Mouse (Mus musculus): ENCODE measurements around the gene Fam129b. TPM values are rescaled to one million over a fixed set of nuclear protein-coding genes. Genes with fewer than 3 reads are reported as not detected.

Fam129b gene
- polyA plus RNA-seq, 1 experiment from 2014 or later = 23.5 TPM

DNA sequence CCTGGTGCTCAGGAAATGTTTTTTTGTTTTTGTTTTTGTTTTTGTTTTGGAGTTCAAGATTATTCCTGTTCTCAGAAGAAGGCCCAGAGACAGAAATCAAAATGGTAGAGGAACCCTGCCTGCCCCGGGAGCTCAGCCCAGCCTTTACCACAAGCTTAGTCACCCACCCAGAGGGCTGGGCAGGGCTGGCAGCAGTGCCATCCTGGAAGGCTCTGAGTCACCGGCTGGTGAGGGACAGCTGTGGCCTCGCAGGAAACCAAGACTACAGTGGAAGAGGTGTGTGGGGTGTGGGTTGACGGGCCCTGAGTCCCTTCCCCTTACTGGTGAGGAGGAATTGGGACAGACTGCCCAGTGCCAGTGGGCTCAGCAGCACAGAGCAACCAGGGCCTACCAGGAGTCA lies 8.6 kb upstream of the Fam129b start:
- no peaks in the 10 kb centered on the region; the same call in 1 of the 2 replicates for H3K4me1 ChIP-seq
- DNase-seq (ENCODE audit: low spot score) = no peak
- H3K27me3 ChIP-seq (ENCODE audit: low read depth, poor library complexity, severe bottlenecking) = no peaks in the 10 kb centered on the region
- H3K36me3 ChIP-seq = no peaks in the 10 kb centered on the region
- no peak overlapping the region for H3K4me3 ChIP-seq
- no peak overlapping the region for H3K27ac ChIP-seq (replicated peaks)
- no peaks in the 10 kb centered on the region for H3K9me3 ChIP-seq (replicated peaks)
- WGBS = 82% methylated on average over 4 of the region's 4 CpGs

DNA sequence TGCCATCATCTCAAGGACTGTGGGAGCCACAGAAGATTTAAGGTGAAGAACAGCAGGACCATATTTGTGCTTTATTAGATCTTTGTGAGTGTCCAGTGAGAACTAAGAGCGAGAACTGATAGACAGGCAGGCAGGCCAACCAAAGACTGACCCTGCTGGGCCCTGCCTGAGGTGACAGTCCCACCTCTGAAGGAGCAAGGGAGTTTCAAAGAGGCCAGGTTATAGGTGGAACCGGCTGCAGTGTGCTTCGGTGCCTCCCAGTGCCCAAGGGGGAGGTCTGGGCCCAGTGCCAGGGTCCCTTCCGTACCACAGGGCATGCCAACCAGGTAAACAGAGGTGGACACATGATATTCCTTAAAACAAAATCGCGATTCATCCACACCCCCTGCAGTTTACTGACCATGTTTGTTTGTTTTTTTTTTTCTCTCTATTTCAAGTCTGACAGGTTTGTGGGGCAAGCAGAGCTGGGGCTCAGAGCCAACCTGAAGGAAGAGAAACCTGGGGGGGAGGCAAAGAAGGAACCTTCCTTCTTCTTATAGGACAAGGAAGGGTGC lies 6.1 kb upstream of the Fam129b start:
- WGBS = 64% methylated on average over 6 of the region's 6 CpGs
- Histone ChIP-seq H3K27me3 (ENCODE audit: low read depth, poor library complexity, severe bottlenecking) (no peaks in the 10 kb centered on the region), H3K27ac (replicated peaks) (no peak overlapping the region), H3K9me3 (replicated peaks) (no peaks in the 10 kb centered on the region), H3K4me1 (peaks cover 7% of the 10 kb centered on the region), H3K36me3 (no peaks in the 10 kb centered on the region), H3K4me3 (no peak overlapping the region)
- DNase-seq (ENCODE audit: low spot score) = no peak

DNA sequence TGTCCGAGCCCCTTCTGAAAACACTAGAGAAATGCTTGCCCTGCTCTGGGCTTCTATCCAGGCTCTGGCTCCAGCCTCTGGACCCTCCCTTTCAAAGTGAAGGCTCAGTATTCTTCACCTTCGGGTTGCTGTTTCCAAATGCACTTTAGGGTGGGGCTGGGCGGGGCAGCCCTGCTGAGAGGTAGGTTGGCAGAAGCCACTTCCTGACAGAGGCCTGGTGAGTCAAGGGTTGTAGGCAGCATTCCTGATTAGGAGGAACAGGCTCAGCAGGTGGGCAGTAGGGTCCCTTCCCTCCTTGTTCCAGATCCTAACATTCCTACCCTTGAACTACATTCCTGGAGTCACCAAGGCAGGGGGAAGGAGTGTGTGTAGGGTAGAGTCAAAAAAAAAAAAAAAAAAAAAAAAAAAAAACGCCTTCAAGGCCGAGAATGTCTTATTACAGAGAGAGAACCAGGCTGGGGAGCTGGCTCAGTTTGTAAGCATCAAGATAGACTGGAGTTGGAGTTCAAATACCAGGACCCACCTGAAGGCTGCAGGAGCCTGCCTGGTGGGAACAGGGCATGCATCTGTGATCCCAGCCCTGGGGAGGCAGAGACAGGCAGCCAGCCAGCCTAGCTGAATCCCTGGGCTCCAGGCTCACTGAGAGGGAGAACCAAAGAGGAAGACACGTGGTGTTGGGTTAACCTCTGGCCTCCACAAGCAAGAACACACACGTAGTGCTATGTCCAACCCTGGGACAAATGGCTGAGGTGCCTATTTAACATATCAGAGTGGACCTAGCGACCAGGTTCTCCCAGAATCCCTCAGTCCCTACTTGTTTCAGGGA lies 5.4 kb upstream of the Fam129b start:
- Histone ChIP-seq H3K4me1 (peaks cover 14% of the 10 kb centered on the region), H3K4me3 (no peak overlapping the region), H3K9me3 (replicated peaks) (no peaks in the 10 kb centered on the region), H3K36me3 (no peaks in the 10 kb centered on the region), H3K27me3 (ENCODE audit: low read depth, poor library complexity, severe bottlenecking) (no peaks in the 10 kb centered on the region), H3K27ac (replicated peaks) (no peak overlapping the region)
- DNase-seq (ENCODE audit: low spot score) = no peak
- 58% methylated on average over 8 of the region's 8 CpGs for WGBS

DNA sequence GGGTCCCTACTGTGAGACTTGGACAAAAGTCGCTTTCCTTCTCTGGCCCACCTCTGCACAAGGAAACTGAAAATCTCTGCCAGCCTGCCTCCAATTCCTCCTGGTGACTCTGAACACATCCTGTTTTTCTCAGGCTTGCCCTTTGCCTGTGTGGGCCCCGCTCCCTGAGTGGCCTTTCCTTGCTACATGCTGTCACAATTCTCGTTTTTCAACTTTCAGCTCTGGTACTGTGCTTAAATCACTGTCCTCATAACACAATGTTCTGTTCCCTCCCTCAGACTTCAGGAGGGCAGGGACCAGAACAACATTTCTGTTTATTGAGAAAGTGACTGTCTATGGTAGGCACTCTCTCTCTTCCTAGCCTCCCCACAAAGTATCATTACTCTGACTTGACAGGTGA lies 1.8 kb upstream of the Fam129b start:
- Histone ChIP-seq H3K4me3 (no peak overlapping the region), H3K36me3 (no peaks in the 10 kb centered on the region), H3K27me3 (ENCODE audit: low read depth, poor library complexity, severe bottlenecking) (peaks cover 23% of the 10 kb centered on the region), H3K27ac (replicated peaks) (no peak overlapping the region), H3K9me3 (replicated peaks) (no peaks in the 10 kb centered on the region), H3K4me1 (peaks cover 48% of the 10 kb centered on the region)
- WGBS = 69% methylated on average over 3 of the region's 3 CpGs
- no peak for DNase-seq (ENCODE audit: low spot score)

DNA sequence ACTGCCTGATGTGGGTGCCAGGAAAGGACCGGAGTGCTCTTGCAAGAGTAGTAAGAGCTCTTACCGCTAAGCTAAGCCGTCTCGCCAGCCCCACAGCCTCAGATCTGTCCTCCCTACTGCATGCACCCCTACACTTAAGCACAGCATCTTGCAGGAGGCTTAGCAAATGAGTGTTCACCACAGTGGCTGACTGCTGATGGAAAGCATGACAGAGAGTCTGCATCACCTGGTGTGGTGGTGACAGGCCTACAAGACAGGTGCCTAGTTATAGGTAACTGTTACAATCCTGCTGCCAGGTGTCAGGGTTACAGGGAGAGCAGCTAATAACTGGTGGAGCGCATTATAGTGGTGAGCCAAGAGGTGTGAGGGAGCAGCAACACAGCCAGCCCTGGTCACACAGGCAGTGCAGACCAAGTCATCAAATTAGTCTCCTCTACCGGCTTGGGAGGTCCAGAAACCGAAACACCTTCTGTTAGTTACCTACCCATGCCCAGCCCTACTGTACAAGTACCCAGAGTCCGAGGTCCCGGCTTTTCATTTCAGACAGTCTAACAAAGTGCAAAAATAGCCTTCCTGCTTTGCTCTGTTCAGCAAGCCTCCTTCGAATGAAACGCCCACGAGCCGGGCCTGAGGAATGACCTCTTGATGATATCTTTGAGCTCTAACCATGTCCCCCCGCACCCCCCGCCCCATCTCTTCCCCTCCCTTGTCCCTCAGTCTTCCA lies 801 bp upstream of the Fam129b start:
- WGBS = 16% methylated on average over 15 of the region's 15 CpGs
- H3K4me3 ChIP-seq = peak overlapping the region; percentile 78
- peaks cover 23% of the 10 kb centered on the region for H3K27me3 ChIP-seq (ENCODE audit: low read depth, poor library complexity, severe bottlenecking)
- DNase-seq (ENCODE audit: low spot score) = no peak
- no peaks in the 10 kb centered on the region for H3K9me3 ChIP-seq (replicated peaks)
- H3K27ac ChIP-seq (replicated peaks) = peak overlapping the region; percentile 99
- no peaks in the 10 kb centered on the region for H3K36me3 ChIP-seq
- H3K4me1 ChIP-seq = peaks cover 58% of the 10 kb centered on the region

DNA sequence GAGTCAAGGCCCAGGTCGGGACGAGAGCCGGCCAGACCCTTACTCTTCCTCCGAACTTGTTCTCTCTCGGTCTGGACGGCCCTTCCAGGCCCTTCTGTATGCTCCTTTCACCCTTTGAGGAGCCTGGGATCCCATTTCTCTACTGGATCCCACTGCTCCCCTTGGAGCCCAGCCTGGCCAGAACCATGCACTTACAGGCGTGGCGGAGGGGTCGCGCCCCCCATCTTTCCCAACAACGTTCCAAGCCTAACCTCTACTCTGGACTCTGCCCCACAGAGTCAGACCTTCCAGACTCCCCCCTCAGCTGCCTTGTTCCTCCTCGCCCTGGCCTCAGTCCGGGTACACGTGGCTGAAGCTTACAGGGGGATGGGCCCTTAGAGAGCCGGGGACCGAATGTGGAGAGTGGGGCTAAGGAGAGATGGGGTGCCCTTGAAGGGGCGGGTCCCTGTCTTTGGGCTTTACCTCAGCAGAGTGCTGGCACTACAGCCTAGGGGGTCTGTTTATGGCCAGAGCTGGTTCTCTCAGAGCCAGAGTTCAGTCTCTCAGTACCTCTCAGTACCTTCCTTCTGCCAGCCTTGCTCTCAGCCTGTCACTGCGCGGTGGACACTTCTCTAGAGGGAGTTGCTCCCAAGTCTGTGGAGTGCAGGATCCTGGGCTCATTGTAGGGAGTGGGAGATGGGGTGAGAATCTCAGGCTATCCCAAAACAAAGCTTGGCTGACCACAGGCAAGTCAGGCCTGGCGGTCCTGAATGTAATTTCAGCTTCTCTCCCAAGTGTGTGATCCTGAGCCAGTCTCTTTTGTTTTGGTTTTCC lies 782 bp downstream of the Fam129b start:
- Histone ChIP-seq H3K4me1 (peaks cover 74% of the 10 kb centered on the region), H3K27ac (replicated peaks) (peak overlapping the region; percentile 99), H3K27me3 (ENCODE audit: low read depth, poor library complexity, severe bottlenecking) (peaks cover 23% of the 10 kb centered on the region), H3K36me3 (no peaks in the 10 kb centered on the region), H3K9me3 (replicated peaks) (no peaks in the 10 kb centered on the region), H3K4me3 (peak overlapping the region; percentile 78)
- 2% methylated on average over 20 of the region's 20 CpGs for whole genome bisulfite sequencing
- DNase-seq (ENCODE audit: low spot score) = peak; percentile 42

DNA sequence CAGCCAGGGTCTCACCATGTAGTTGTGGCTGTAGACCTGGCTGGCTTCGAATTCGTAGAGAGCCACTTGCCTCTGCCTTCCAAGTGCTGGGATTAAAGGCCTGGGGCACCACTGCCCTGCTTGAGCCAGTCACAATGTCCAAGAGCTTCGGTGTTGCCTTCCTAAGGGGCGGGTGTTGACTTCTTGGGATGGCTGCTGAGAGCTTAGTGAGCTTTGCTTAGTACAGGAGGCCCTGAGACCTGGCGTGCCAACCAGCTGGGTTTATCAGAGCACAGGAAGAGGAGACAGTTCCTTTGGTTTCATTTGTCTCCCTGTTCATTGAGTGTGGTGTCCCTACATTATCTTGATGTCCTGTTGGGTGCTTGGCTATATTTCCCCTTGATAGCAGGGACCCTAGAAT lies 1.4 kb downstream of the Fam129b start:
- peaks cover 79% of the 10 kb centered on the region for H3K4me1 ChIP-seq

DNA sequence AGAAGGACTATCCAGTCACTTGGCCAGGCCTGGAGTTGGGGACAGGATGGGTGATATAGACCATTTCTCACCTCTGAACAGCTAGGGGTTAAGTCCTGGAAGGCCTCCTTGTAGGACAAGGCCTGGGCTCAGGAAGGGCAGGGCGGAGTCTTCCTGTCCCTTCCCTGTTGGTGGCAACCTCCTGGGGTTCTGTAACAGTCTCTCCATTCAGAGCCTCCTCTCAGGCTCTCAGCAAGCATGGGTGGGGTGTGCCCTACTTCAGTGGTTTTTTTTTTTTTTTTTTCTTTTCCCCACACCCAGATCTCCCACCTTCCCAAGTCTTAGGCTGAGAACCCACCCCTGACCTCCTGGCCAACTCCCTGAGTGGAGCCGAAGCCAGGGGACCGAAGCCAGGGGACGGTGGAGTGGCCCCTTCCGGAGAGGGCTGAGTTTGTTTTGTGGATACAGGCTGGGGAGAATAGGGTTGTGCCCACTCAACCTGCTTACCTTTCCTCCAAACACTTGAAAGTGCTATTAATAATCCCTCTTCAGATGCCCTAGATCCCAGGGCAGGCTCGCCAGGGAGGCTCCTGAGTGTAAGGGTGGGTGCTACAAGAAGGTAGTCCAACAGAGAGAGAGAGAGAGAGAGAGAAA lies 2.0 kb downstream of the Fam129b start:
- H3K4me1 ChIP-seq = peaks cover 85% of the 10 kb centered on the region
- no peak overlapping the region for H3K27ac ChIP-seq (replicated peaks)
- peaks cover 23% of the 10 kb centered on the region for H3K27me3 ChIP-seq (ENCODE audit: low read depth, poor library complexity, severe bottlenecking)
- 48% methylated on average over 6 of the region's 6 CpGs for WGBS
- no peaks in the 10 kb centered on the region for H3K36me3 ChIP-seq
- peak overlapping the region; percentile 78 for H3K4me3 ChIP-seq
- H3K9me3 ChIP-seq (replicated peaks) = no peaks in the 10 kb centered on the region
- no peak for DNase-seq (ENCODE audit: low spot score)

More for the DNA sequence above, 1.4 kb downstream of the Fam129b start:
- Histone ChIP-seq H3K27ac (replicated peaks) (peak overlapping the region; percentile 99; the same call in 1 of the 2 replicates), H3K36me3 (no peaks in the 10 kb centered on the region), H3K9me3 (replicated peaks) (no peaks in the 10 kb centered on the region), H3K27me3 (ENCODE audit: low read depth, poor library complexity, severe bottlenecking) (peaks cover 23% of the 10 kb centered on the region), H3K4me3 (peak overlapping the region; percentile 78)
- 25% methylated on average over 5 of the region's 5 CpGs for WGBS
- no peak for DNase-seq (ENCODE audit: low spot score)

DNA sequence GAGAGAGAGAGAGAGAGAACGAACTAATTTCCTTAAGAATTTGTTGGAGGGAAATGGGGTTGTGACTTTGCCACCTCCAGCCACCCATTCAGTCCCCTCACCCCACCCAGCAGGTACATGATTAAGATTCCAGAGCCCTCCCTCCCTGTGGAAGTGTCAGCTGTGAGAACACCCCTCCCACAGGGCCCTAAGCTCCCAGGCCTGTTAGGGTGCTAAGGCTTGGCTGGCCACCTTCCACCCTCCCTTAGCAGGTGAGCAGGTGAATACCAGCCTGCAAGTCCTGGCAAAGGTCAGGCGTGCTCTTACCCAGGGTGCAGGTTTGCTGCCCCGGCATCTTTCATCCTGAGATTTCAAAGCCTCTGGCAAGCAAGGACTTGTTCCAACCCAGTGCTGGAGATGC lies 2.5 kb downstream of the Fam129b start:
- WGBS = 63% methylated on average over 3 of the region's 3 CpGs
- peaks cover 23% of the 10 kb centered on the region for H3K27me3 ChIP-seq (ENCODE audit: low read depth, poor library complexity, severe bottlenecking)
- H3K9me3 ChIP-seq (replicated peaks) = no peaks in the 10 kb centered on the region
- H3K4me1 ChIP-seq = peaks cover 86% of the 10 kb centered on the region
- H3K27ac ChIP-seq (replicated peaks) = no peak overlapping the region
- H3K4me3 ChIP-seq = peak overlapping the region; percentile 78; the same call in 1 of the 2 replicates
- no peaks in the 10 kb centered on the region for H3K36me3 ChIP-seq
- DNase-seq (ENCODE audit: low spot score) = no peak

DNA sequence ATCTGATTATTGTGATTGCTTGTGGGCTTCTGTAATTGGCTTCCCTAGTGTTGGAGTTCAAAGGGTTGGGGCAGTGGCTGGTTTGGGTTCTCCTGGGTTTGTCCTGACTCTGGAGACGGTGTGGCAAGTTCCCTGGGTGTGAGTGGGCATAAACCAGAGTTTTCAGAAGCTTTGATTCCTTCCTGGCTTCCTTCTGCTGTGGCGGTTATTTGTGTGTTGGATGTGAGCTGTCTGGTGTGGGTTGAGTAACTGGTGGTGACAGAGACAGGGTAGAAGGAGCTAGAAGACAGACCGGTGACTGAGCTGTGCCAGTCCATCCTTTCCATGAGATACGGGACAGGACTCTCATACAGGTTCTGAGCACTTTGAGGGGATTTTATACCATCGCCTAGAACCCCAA lies 3.7 kb downstream of the Fam129b start:
- 81% methylated on average over 5 of the region's 5 CpGs for WGBS
- Histone ChIP-seq H3K27ac (replicated peaks) (0 out of 2 replicates have a peak overlapping the region, but pooled peaks have one; percentile 34), H3K36me3 (no peaks in the 10 kb centered on the region), H3K4me1 (peaks cover 86% of the 10 kb centered on the region), H3K27me3 (ENCODE audit: low read depth, poor library complexity, severe bottlenecking) (peaks cover 23% of the 10 kb centered on the region), H3K4me3 (no peak overlapping the region), H3K9me3 (replicated peaks) (no peaks in the 10 kb centered on the region)
- DNase-seq (ENCODE audit: low spot score) = no peak

DNA sequence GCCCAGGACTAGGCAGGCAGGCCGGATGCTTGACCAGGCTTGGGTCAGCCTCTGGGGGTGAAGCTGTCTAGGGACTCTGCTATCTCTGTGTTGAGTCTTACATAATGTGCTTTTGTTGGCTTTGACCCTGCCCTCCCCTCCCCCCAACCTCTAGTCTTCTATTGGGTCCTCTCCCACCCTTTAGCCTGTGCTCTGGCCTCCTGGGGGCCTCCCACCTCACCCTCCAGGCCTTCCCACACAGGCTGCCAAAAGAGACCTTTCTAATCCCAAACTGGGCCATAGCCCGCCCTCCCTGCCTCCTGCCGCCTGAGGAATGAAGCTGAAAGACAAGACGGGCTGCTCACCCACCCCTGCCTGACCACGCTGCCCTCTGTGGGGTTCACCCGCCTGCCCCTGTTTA lies 5.1 kb downstream of the Fam129b start:
- Histone ChIP-seq H3K27ac (replicated peaks) (peak overlapping the region; percentile 78), H3K4me1 (peaks cover 80% of the 10 kb centered on the region), H3K4me3 (peak overlapping the region; percentile 16), H3K9me3 (replicated peaks) (no peaks in the 10 kb centered on the region), H3K36me3 (no peaks in the 10 kb centered on the region), H3K27me3 (ENCODE audit: low read depth, poor library complexity, severe bottlenecking) (peaks cover 23% of the 10 kb centered on the region)
- peak; percentile 48 for DNase-seq (ENCODE audit: low spot score)
- 12% methylated on average over 6 of the region's 6 CpGs for WGBS

DNA sequence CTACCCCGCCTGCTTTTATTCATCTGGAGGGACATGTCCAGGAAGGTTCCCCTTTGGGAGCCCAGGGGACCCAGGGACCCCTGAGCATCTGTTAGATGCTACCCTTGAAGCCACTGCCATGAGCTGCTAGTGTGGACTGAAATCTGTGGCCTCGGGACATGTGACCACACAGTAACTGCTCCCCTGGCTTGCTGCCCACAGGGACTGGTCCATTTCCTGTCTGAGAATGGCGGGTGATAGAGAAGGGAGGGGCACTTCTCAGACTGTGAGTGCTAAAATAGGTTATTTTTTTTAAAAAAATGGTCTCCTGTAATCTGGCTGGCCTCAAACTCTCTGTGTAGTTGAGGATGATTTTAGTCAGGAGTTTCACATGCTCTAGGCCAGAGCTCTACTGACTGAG lies 5.8 kb downstream of the Fam129b start:
- H3K27me3 ChIP-seq (ENCODE audit: low read depth, poor library complexity, severe bottlenecking) = peaks cover 19% of the 10 kb centered on the region
- no peaks in the 10 kb centered on the region for H3K9me3 ChIP-seq (replicated peaks)
- H3K36me3 ChIP-seq = no peaks in the 10 kb centered on the region
- H3K4me3 ChIP-seq = no peak overlapping the region
- no peak for DNase-seq (ENCODE audit: low spot score)
- H3K4me1 ChIP-seq = peaks cover 73% of the 10 kb centered on the region
- H3K27ac ChIP-seq (replicated peaks) = peak overlapping the region; percentile 78
- WGBS = 60% methylated on average over 3 of the region's 3 CpGs
